Mouse (Mus musculus): Measurements from ENCODE around the gene Glul. TPM values are rescaled to one million over a fixed set of nuclear protein-coding genes. Genes with fewer than 3 reads are reported as not detected.

Gene Glul
- total RNA-seq, 2 experiments from 2014 or later, result 126 to 138 TPM

Small RNAs within 50 kb of the gene (microRNA-seq; reads per million reads assigned to microRNA genes)
- gene Mir8114, result 18.0 to 23.3 reads per million in 2 experiments

Other genes with a start within 250 kb of the Glul start
- under 1 TPM in 1 of 2 experiments, not detected in 1; 0.09 TPM for gene Rgs8, start 246.9 kb upstream of the Glul start, total RNA-seq (2021)
- 1 to 10 TPM; 3.1 to 4.6 TPM for gene Rgs16, start 159.6 kb upstream of the Glul start, total RNA-seq (2021)
- 10 to 100 TPM; 20.5 to 21.1 TPM for gene Rnasel, start 150.5 kb upstream of the Glul start, total RNA-seq (2021)
- gene Rgsl1, start 55.8 kb upstream of the Glul start, total RNA-seq (2021), result not detected
- not detected for gene Teddm1b, start 25.6 kb upstream of the Glul start, total RNA-seq (2021)
- not detected for gene Teddm1a, start 8.2 kb upstream of the Glul start, total RNA-seq (2021)
- gene Teddm2, start 284 bp downstream of the Glul start, total RNA-seq (2021), result under 1 TPM; 0.16 to 0.26 TPM